Mouse (Mus musculus) small intestine, adult 2 months (tissue): ENCODE data around the gene Sf3b1.

Experiments
- CTCF ChIP-seq: fragments of 200-500 bp; IDR thresholded peaks from 2 replicates; pipeline ENCODE4 v1.5.1; 2012; ENCODE audit warnings: low read depth, mild to moderate bottlenecking, control low read depth, inconsistent platforms, low read length, moderate library complexity, mixed read lengths; ENCODE audit not compliant: insufficient replicate concordance, insufficient read length; ENCODE audit errors: extremely low read depth
- POLR2A ChIP-seq: fragments of 200-500 bp; IDR thresholded peaks from 2 replicates; pipeline ENCODE4 v1.6.1; 2012; ENCODE audit warnings: low read depth, mild to moderate bottlenecking, control low read depth, inconsistent platforms, low read length, moderate library complexity

DNA sequence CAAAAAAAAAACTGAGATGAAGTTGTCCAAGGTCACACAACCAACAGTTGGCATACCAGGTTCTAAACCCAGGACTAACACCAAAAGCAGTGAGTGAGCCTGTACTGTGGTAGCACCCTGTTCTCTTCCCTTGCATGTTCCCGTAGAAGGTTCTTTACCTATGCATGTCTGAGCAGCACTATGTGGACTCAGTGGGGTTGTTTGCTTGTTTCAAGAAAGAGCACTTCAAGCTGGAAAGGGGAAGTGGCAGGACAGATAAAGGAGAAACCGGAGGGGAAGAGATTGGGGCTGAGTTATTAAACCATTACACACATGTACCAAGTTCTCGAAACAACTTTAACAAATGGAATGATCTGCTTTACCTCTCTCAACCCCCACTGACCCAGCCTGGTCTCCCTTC lies 44.6 kb downstream of the Sf3b1 start:
- TF ChIP-seq POLR2A (no peak), CTCF (no peak)
